Mouse (Mus musculus): ENCODE data around the gene Plekho1. TPM values are rescaled to one million over a fixed set of nuclear protein-coding genes. Genes with fewer than 3 reads are reported as not detected.

Plekho1 gene
- polyA plus RNA-seq, 1 experiment from 2014 or later, result 26.1 TPM

GRCm38 (mm10) chr3:95988969-95989368 is 6.8 kb downstream of the Plekho1 start:
- ATAC-seq (ENCODE audit: low FRiP score, low TSS enrichment), result no peak
- 41% methylated on average over 10 of the region's 10 CpGs for WGBS
- Histone ChIP-seq H3K4me3 (ENCODE audit: low read depth, low read length) (no peak overlapping the region), H3K9ac (ENCODE audit: low read length) (no peak overlapping the region), H3K9me3 (ENCODE audit: control insufficient read depth, low read length) (no peaks in the 10 kb centered on the region), H3K27me3 (ENCODE audit: control insufficient read depth, insufficient read depth, low read length) (no peaks in the 10 kb centered on the region), H3K27ac (replicated peaks) (peak overlapping the region; percentile 53; the same call in 1 of the 2 replicates), H3K36me3 (ENCODE audit: control insufficient read depth, insufficient read depth, low read length) (peaks cover 17% of the 10 kb centered on the region), H3K4me2 (replicated peaks; ENCODE audit: low read depth) (no peak overlapping the region), H3K4me1 (replicated peaks; ENCODE audit: control insufficient read depth, insufficient read depth) (peaks cover 9% of the 10 kb centered on the region; the same call in 1 of the 2 replicates)
- TF ChIP-seq CTCF (IDR thresholded peaks at IDR 0.05; ENCODE audit: low read depth) (no peak), EP300 (optimal IDR thresholded peaks at IDR 0.05) (no peak)
- no peak for DNase-seq (ENCODE audit: low spot score)

- no peaks in the 10 kb centered on the region for H3K27me3 ChIP-seq (ENCODE audit: control insufficient read depth, insufficient read depth, low read length)
- DNase-seq (ENCODE audit: low spot score) (no peak), ATAC-seq (ENCODE audit: low FRiP score, low TSS enrichment) (no peak)
- WGBS, result 100% methylated on average over 1 of the region's 1 CpGs
- no peak overlapping the region for H3K27ac ChIP-seq (replicated peaks)
- H3K4me1 ChIP-seq (replicated peaks; ENCODE audit: control insufficient read depth, insufficient read depth), result peaks cover 9% of the 10 kb centered on the region; the same call in 1 of the 2 replicates
- H3K36me3 ChIP-seq (ENCODE audit: control insufficient read depth, insufficient read depth, low read length), result peaks cover 17% of the 10 kb centered on the region
- H3K9ac ChIP-seq (ENCODE audit: low read length), result no peak overlapping the region
- H3K9me3 ChIP-seq (ENCODE audit: control insufficient read depth, low read length), result no peaks in the 10 kb centered on the region
- no peak overlapping the region for H3K4me3 ChIP-seq (ENCODE audit: low read depth, low read length)
- H3K4me2 ChIP-seq (replicated peaks; ENCODE audit: low read depth), result no peak overlapping the region
- TF ChIP-seq EP300 (optimal IDR thresholded peaks at IDR 0.05), result no peak
- TF ChIP-seq CTCF (IDR thresholded peaks at IDR 0.05; ENCODE audit: low read depth), result no peak
Measured at GRCm38 (mm10) chr3:95988138-95988537, 7.7 kb downstream of the Plekho1 start.

DNA sequence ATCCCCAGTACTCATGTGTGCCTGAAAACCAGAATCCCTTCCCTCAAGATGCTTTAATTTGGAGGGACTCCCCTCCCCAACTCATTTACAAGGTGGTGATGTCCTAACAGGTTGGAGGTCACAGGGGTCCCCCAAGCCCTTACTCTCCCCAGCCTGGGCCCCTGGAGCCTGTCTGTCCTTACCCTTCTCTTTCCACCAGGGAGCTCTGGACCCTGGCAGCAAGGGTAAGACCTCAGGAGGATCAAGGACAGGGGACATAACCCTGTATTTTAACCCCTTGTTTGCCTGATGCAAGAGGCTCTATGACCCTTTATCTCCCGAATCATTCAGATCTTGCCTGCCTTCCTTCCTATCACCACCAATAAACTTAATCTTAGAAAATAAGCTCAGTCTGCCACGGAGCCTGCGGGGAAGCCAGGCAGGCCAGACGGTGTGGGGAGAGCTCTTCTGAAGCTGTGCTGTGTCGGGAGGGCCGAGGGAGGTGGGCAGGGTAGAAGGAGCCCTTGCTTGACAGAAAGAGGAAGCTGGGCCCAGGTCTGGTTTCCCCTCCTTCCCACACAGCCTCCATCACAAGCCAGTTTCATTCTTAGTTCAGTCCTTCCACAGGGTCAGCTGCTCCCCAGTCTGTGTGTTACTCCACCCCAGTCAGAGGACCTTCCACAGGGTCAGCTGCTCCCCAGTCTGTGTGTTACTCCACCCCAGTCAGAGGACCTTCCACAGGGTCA is 8.3 kb downstream of the Plekho1 start:
- H3K4me2 ChIP-seq (replicated peaks; ENCODE audit: low read depth), result no peak overlapping the region
- 0 out of 2 replicates have a peak overlapping the region, but pooled peaks have one; percentile 18 for H3K27ac ChIP-seq (replicated peaks)
- WGBS, result 80% methylated on average over 6 of the region's 6 CpGs
- no peak for DNase-seq (ENCODE audit: low spot score)
- no peak overlapping the region for H3K9ac ChIP-seq (ENCODE audit: low read length)
- peaks cover 9% of the 10 kb centered on the region; the same call in 1 of the 2 replicates for H3K4me1 ChIP-seq (replicated peaks; ENCODE audit: control insufficient read depth, insufficient read depth)
- H3K27me3 ChIP-seq (ENCODE audit: control insufficient read depth, insufficient read depth, low read length), result no peaks in the 10 kb centered on the region
- H3K9me3 ChIP-seq (ENCODE audit: control insufficient read depth, low read length), result no peaks in the 10 kb centered on the region
- no peak overlapping the region for H3K4me3 ChIP-seq (ENCODE audit: low read depth, low read length)
- no peak for ATAC-seq (ENCODE audit: low FRiP score, low TSS enrichment)
- TF ChIP-seq EP300 (optimal IDR thresholded peaks at IDR 0.05), result no peak
- TF ChIP-seq CTCF (IDR thresholded peaks at IDR 0.05; ENCODE audit: low read depth), result no peak
- peaks cover 17% of the 10 kb centered on the region for H3K36me3 ChIP-seq (ENCODE audit: control insufficient read depth, insufficient read depth, low read length)

GRCm38 (mm10) chr3:95986984-95987383 is 8.8 kb downstream of the Plekho1 start:
- Histone ChIP-seq H3K4me1 (replicated peaks; ENCODE audit: control insufficient read depth, insufficient read depth) (peaks cover 9% of the 10 kb centered on the region; the same call in 1 of the 2 replicates), H3K9ac (ENCODE audit: low read length) (no peak overlapping the region), H3K27me3 (ENCODE audit: control insufficient read depth, insufficient read depth, low read length) (no peaks in the 10 kb centered on the region), H3K4me2 (replicated peaks; ENCODE audit: low read depth) (no peak overlapping the region), H3K4me3 (ENCODE audit: low read depth, low read length) (no peak overlapping the region), H3K36me3 (ENCODE audit: control insufficient read depth, insufficient read depth, low read length) (peaks cover 17% of the 10 kb centered on the region), H3K9me3 (ENCODE audit: control insufficient read depth, low read length) (no peaks in the 10 kb centered on the region), H3K27ac (replicated peaks) (peak overlapping the region; percentile 93; the same call in 1 of the 2 replicates)
- no peak for ATAC-seq (ENCODE audit: low FRiP score, low TSS enrichment)
- no peak for DNase-seq (ENCODE audit: low spot score)
- TF ChIP-seq EP300 (optimal IDR thresholded peaks at IDR 0.05), result no peak
- TF ChIP-seq CTCF (IDR thresholded peaks at IDR 0.05; ENCODE audit: low read depth), result no peak
- WGBS, result 76% methylated on average over 4 of the region's 4 CpGs

DNA sequence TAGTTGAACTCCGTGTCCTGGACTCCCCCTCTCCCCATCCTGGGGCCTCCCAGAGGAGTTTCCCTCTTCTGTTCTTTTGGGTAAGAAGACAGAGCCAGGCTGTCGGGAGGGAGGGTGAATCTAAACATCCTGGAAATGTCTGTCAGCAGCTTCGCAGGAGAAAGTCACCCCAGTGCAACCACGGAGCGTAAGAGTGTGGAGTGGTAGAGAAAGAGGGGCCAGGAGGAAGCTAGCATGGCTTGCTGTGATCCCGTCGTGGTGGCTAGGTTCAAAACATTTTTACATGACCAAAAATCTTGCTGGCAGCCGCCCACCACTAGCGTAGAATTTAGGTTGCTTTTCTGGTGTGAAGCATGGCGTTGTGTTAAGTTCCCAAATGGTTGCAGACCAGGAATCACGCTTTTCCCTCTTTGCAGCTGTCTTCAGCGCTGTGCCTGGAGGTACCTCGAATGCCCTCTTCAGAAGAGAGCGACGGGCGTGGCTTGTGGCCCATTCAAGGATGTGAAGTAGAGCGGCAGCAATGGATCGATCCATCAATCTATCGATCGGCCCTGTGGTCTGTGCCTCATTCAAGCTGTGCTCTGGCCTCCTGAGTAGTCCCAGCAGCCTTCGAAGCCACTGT is 9.7 kb downstream of the Plekho1 start:
- DNase-seq (ENCODE audit: low spot score) (peak; percentile 68), ATAC-seq (ENCODE audit: low FRiP score, low TSS enrichment) (peak; percentile 60; the same call in 1 of the 2 replicates)
- Histone ChIP-seq H3K4me2 (replicated peaks; ENCODE audit: low read depth) (peak overlapping the region; percentile 37), H3K4me1 (replicated peaks; ENCODE audit: control insufficient read depth, insufficient read depth) (peaks cover 9% of the 10 kb centered on the region; the same call in 1 of the 2 replicates), H3K4me3 (ENCODE audit: low read depth, low read length) (peak overlapping the region; percentile 10), H3K9ac (ENCODE audit: low read length) (peak overlapping the region; percentile 8; the same call in 1 of the 2 replicates), H3K36me3 (ENCODE audit: control insufficient read depth, insufficient read depth, low read length) (peaks cover 15% of the 10 kb centered on the region), H3K27me3 (ENCODE audit: control insufficient read depth, insufficient read depth, low read length) (no peaks in the 10 kb centered on the region), H3K9me3 (ENCODE audit: control insufficient read depth, low read length) (no peaks in the 10 kb centered on the region), H3K27ac (replicated peaks) (peak overlapping the region; percentile 93)
- TF ChIP-seq EP300 (optimal IDR thresholded peaks at IDR 0.05) (no peak), CTCF (IDR thresholded peaks at IDR 0.05; ENCODE audit: low read depth) (no peak)
- WGBS, result 6% methylated on average over 21 of the region's 21 CpGs
